Mouse (Mus musculus) lung, adult 2 months (tissue): ENCODE results near the gene Zfp398.

Source experiments
- CTCF ChIP-seq: fragments of 200-500 bp; IDR thresholded peaks from 2 replicates; pipeline ENCODE4 v1.5.1; 2011; ENCODE audit warnings: mild to moderate bottlenecking, low read length, control low read depth; ENCODE audit not compliant: insufficient read depth
- POLR2A ChIP-seq: fragments of 200-500 bp; IDR thresholded peaks from 2 replicates; pipeline ENCODE4 v1.6.1; 2011; ENCODE audit warnings: low read depth, mild to moderate bottlenecking, control low read depth, low read length, borderline replicate concordance; ENCODE audit errors: extremely low read depth

DNA sequence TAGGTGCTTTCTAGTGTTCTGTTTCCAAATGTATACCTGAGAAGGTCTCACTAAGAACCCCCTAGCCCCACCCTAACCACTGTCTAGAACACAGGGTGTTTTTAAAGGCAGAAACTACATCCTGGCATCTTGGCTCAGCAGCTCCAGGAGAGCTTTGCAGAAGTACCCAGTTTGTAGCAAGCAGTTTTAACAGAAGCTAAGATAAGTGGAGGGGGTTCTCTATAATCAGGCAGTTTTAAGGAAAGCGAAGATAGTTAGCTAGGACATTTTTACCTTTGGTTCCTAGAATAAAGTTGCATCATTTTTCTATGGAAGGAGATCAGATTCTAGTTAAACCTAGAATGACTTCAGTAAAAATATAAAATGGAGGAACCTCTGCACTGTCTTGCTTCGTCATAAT lies 6.4 kb downstream of the Zfp398 start:
- TF ChIP-seq CTCF (no peak), POLR2A (no peak)
